Mouse (Mus musculus) limb, embryonic 13.5 days (tissue): ENCODE results near the gene Gm20388. TPM values are rescaled to one million over a fixed set of nuclear protein-coding genes. Genes with fewer than 3 reads are reported as not detected.

Experiments
- ATAC-seq: fragments of 200-750 bp; cut with Nextera tagmentation; 2 replicates; pipeline ENCODE4 v1.8.0; 2017; ENCODE audit warnings: low read depth, moderate number of reproducible peaks, moderate TSS enrichment; ENCODE audit not compliant: low FRiP score
- H3K27ac ChIP-seq: fragments of 300-500 bp; sonication (generic); 2 replicates; pipeline ENCODE4 v1.5.1; 2015; ENCODE audit warnings: inconsistent platforms, mild to moderate bottlenecking, moderate library complexity
- H3K27me3 ChIP-seq: fragments of 300-500 bp; sonication (generic); 2 replicates; pipeline ENCODE4 v1.6.1; 2015; ENCODE audit warnings: mild to moderate bottlenecking, inconsistent platforms
- H3K36me3 ChIP-seq: fragments of 300-500 bp; sonication (generic); 2 replicates; pipeline ENCODE4 v1.6.1; 2015; ENCODE audit warnings: inconsistent platforms, mild to moderate bottlenecking, moderate library complexity
- H3K4me1 ChIP-seq: fragments of 300-500 bp; sonication (generic); 2 replicates; pipeline ENCODE4 v1.6.1; 2015; ENCODE audit warnings: inconsistent platforms
- H3K4me2 ChIP-seq: fragments of 300-500 bp; sonication (generic); replicated peaks from 2 replicates; pipeline ENCODE4 v1.6.1; 2015; ENCODE audit warnings: inconsistent platforms, mild to moderate bottlenecking, moderate library complexity
- H3K4me3 ChIP-seq: fragments of 300-500 bp; sonication (generic); 2 replicates; pipeline ENCODE4 v1.5.1; 2015; ENCODE audit warnings: moderate library complexity, mild to moderate bottlenecking, inconsistent platforms
- H3K9ac ChIP-seq: fragments of 300-500 bp; sonication (generic); 2 replicates; pipeline ENCODE4 v1.6.1; 2015; ENCODE audit warnings: mild to moderate bottlenecking, inconsistent platforms
- H3K9me3 ChIP-seq: fragments of 300-500 bp; sonication (generic); 2 replicates; pipeline ENCODE4 v1.6.1; 2016; ENCODE audit warnings: inconsistent platforms
- WGBS: fragments of 180-500 bp; shearing (Covaris S2); methylation state at CpG from one replicate; pipeline ENCODE4 v1.1.7; 2015; 5-methylcytosine and 5-hydroxymethylcytosine counted together
- polyA plus RNA-seq: library from polyadenylated mRNA; unstranded; fragments of >200 nt; fragmentation: Nextera tagmentation; extraction: Ambion mirVana; gene quantifications from 2 replicates; pipeline ENCODE4 v1.2.1, GENCODE M21; 2015

The Gm20388 gene
- polyA plus RNA-seq, 1 experiment from 2014 or later = 7.1 TPM

DNA sequence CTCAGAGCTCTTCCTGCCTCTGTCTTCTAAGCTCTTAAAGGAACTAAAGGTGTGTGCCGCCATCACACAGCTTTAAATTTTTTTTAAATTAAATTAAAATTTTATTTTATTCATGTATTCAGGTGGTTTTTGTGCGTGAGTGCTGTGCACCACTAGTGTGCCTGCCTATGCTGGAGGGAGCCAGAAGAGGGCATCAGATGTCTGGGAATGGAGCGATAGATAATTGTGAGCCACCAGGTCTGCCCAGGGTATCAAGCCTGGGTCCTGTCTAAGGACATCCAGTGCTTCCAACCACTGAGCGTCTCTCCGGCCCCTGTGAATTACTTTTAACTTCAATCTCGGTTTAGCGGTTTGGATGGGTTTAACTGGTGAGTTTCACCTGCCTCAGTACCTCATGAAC is 3572.0 kb downstream of the Gm20388 start:
- H3K4me2 ChIP-seq = no peak overlapping the region
- H3K9me3 ChIP-seq = no peaks in the 10 kb centered on the region
- peaks cover 71% of the 10 kb centered on the region for H3K36me3 ChIP-seq
- peaks cover 11% of the 10 kb centered on the region for H3K4me1 ChIP-seq
- no peak overlapping the region for H3K9ac ChIP-seq
- H3K27me3 ChIP-seq = no peaks in the 10 kb centered on the region
- 88% methylated on average over 7 of the region's 7 CpGs for WGBS
- no peak overlapping the region for H3K27ac ChIP-seq
- no peak for ATAC-seq
- no peak overlapping the region for H3K4me3 ChIP-seq

DNA sequence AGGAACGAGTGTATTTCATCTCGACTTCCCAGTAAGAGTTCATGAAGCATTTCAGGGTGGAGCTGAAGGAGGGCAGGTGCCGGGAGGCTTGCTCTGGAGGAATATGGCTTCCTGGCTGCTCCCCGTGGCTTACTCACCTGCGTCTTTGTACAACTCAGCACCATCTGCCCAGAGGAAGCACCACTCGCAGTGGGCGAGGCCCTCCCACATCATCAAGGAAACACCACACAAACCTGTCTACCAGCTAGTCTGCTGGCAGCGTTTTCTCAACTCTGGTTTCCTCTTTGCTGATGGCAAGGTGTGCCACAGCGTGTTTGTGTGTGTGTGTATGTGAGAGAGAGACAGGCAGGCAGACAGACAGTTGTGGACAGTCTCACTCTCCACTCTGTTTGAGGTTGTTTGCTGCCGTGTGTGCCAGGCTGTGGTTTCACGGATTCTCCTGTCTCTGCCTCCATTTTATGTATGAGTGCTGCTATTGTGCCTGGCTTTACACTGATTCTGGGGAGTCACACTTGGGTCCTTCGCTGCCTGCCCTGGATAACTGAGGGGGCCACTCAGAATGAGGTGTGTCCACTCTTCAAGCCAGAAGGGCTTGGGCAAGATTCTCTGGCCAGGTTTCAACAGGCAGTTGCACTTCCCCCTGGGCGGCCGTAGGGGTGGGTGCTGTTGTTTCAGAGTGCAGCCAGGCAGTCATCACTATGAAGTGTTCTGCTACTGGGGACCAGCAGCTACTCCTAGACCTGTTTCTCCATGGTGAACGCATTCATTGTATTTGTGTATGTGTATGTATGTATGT is 3580.8 kb downstream of the Gm20388 start:
- WGBS = 89% methylated on average over 15 of the region's 15 CpGs
- H3K27me3 ChIP-seq = no peaks in the 10 kb centered on the region
- H3K4me2 ChIP-seq = no peak overlapping the region
- no peak for ATAC-seq
- H3K9me3 ChIP-seq = no peaks in the 10 kb centered on the region
- peaks cover 97% of the 10 kb centered on the region for H3K36me3 ChIP-seq
- H3K4me1 ChIP-seq = no peaks in the 10 kb centered on the region
- no peak overlapping the region for H3K4me3 ChIP-seq
- H3K9ac ChIP-seq = no peak overlapping the region
- H3K27ac ChIP-seq = no peak overlapping the region

DNA sequence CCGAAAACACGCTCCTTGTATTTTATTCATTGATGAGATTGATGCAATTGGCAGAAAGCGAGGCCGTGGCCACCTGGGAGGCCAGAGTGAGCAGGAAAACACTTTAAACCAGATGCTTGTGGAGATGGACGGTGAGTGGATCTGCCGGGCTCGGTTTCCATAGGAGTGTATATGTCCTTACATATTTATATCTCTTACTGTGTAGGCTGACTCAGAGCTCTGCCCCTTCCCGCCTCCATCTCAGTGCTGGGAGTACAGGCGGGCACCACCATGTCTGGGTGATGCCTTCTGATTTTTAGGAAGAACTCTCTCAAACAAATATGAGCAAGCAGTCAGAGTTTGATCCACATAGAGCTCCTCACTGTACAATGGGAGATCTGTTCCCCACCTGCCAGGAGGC is 3582.3 kb downstream of the Gm20388 start:
- Histone ChIP-seq H3K9ac (no peak overlapping the region), H3K27ac (no peak overlapping the region), H3K4me1 (no peaks in the 10 kb centered on the region), H3K36me3 (peaks cover 97% of the 10 kb centered on the region), H3K4me2 (no peak overlapping the region), H3K4me3 (no peak overlapping the region), H3K9me3 (no peaks in the 10 kb centered on the region), H3K27me3 (no peaks in the 10 kb centered on the region)
- ATAC-seq = no peak
- 95% methylated on average over 9 of the region's 9 CpGs for WGBS

DNA sequence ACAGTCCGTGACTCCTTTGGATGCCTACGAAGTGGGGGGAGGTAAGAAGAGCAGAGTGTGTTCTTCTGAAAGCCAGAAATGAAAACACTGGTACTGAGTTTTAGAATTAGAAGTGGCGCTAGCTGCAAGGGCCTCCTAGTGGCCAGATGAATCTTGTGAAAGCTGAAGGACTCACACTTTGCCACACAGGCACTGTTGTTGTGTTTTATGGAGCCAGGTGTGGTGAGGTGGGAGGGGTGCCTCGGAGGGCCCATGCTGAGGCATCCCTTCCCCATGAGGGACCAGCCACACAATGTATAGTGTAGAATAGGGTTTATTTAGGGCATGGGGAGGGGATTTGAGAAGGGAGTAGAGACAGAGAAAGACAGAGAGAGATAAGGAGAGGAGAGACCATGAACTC is 3587.1 kb downstream of the Gm20388 start:
- H3K27ac ChIP-seq = no peak overlapping the region
- no peaks in the 10 kb centered on the region for H3K27me3 ChIP-seq
- WGBS = 81% methylated on average over 4 of the region's 4 CpGs
- H3K4me2 ChIP-seq = no peak overlapping the region
- no peak overlapping the region for H3K4me3 ChIP-seq
- ATAC-seq = no peak
- H3K36me3 ChIP-seq = peaks cover 99% of the 10 kb centered on the region
- no peaks in the 10 kb centered on the region for H3K4me1 ChIP-seq
- no peak overlapping the region for H3K9ac ChIP-seq
- H3K9me3 ChIP-seq = no peaks in the 10 kb centered on the region

DNA sequence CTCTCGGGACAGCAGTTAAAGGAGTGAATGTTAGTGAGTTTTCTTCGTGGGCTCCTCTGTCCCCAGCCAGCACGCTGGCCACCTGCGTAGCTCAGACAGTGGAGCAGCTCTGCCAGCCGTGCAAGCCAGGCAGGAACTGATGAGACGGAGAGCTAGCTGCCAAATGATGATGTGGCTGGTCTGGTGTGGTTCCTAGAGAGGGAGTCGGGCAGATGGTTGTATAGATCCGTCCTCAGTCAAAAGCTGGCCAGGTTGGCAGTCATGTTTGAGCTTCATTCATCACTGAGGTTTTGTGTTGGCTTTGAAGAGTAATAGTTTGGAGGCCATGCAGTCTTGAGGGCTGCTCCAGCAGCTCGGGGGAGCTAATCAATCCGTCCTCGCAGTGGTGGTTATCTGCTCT is 3588.3 kb downstream of the Gm20388 start:
- Histone ChIP-seq H3K36me3 (peaks cover 99% of the 10 kb centered on the region), H3K27me3 (no peaks in the 10 kb centered on the region)
- 92% methylated on average over 11 of the region's 11 CpGs for WGBS

DNA sequence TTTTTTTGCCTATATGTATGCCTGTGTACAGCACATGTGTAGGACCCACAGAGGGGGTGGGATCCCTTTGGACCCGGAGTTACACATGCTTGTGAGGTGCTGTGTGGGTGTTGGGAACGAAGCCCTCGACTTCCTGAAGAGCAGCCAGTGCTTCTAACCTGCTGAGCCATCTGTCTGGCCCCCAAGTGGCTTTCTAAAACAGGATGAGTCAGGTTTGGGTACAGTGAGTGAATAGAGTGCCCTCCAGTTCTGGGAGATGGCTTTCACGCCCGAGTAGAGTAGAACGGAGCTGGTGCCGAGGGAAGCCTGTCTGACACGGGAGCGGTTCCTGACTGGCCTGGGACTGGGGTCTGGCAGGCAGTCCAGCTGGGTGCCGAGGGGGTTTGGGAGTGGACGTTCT is 3588.9 kb downstream of the Gm20388 start:
- Histone ChIP-seq H3K4me1 (no peaks in the 10 kb centered on the region), H3K27me3 (no peaks in the 10 kb centered on the region), H3K36me3 (peaks cover 99% of the 10 kb centered on the region), H3K27ac (no peak overlapping the region), H3K4me3 (no peak overlapping the region), H3K9ac (no peak overlapping the region), H3K4me2 (no peak overlapping the region), H3K9me3 (no peaks in the 10 kb centered on the region; the same call in 1 of the 2 replicates)
- 94% methylated on average over 11 of the region's 11 CpGs for WGBS
- ATAC-seq = no peak

More for the DNA sequence above, 3588.3 kb downstream of the Gm20388 start:
- Histone ChIP-seq H3K27ac (no peak overlapping the region), H3K9ac (no peak overlapping the region), H3K4me1 (no peaks in the 10 kb centered on the region), H3K4me3 (no peak overlapping the region), H3K4me2 (no peak overlapping the region), H3K9me3 (no peaks in the 10 kb centered on the region; the same call in 1 of the 2 replicates)
- no peak for ATAC-seq

DNA sequence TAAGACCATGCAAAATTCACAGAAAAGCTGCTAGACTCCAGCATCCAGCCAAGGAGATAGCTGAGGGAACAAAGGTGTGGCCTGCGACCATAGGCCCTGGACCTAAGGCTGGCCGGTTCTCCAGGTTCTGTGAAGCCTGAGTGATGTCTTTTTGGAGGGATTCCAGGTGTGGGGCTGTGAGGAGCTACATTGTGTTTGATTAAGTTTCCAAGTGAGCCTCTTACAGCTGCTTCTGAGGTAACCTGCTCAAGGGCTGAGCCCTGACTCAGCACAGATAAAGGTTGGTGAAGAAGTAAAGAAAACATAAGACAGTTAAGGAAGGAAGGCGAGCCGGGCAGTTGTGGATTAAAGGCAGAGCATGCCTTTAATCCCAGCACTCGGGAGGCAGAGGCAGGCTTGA is 3591.6 kb downstream of the Gm20388 start:
- no peaks in the 10 kb centered on the region; the same call in 1 of the 2 replicates for H3K9me3 ChIP-seq
- no peak overlapping the region for H3K4me3 ChIP-seq
- ATAC-seq = no peak
- WGBS = 95% methylated on average over 5 of the region's 5 CpGs
- no peaks in the 10 kb centered on the region for H3K27me3 ChIP-seq
- H3K4me2 ChIP-seq = no peak overlapping the region
- no peak overlapping the region for H3K27ac ChIP-seq
- peaks cover 99% of the 10 kb centered on the region for H3K36me3 ChIP-seq
- H3K9ac ChIP-seq = no peak overlapping the region
- no peaks in the 10 kb centered on the region for H3K4me1 ChIP-seq

DNA sequence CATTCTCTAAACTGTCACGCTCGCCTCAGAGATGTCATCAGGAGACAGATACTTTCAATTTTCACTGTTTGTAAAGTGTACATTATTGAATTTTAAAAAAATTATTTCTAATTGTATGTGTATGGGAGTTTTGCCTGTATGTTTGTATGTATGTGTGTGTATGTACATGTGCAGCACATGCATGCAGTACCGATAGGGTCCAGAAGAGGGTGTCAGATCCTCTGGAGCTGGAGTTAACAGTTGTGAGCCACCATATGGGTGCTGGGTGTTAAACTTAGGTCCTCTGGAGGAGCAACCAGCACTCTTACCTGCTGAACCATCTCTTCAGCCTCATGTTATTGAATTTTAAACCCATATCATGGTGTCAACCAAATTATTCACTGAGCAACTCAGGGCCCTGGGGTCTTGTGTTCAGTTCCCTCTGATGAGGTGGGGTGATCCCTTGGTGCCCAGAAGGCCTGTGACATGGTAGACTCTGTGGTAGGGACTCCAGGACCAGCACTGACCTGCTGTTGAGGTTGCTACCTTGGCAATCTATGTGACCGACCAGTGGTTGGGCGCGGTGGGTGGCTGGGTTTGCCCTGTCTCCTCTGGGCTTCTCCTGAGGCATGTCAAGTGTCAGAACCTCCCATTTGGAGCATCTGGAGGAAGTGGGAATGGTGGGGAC is 3593.3 kb downstream of the Gm20388 start:
- Histone ChIP-seq H3K9ac (no peak overlapping the region), H3K4me2 (no peak overlapping the region), H3K27ac (no peak overlapping the region), H3K4me3 (no peak overlapping the region), H3K4me1 (no peaks in the 10 kb centered on the region), H3K9me3 (no peaks in the 10 kb centered on the region; the same call in 1 of the 2 replicates), H3K27me3 (no peaks in the 10 kb centered on the region), H3K36me3 (peaks cover 100% of the 10 kb centered on the region)
- WGBS = over 99% methylated on average over 6 of the region's 6 CpGs
- no peak for ATAC-seq

DNA sequence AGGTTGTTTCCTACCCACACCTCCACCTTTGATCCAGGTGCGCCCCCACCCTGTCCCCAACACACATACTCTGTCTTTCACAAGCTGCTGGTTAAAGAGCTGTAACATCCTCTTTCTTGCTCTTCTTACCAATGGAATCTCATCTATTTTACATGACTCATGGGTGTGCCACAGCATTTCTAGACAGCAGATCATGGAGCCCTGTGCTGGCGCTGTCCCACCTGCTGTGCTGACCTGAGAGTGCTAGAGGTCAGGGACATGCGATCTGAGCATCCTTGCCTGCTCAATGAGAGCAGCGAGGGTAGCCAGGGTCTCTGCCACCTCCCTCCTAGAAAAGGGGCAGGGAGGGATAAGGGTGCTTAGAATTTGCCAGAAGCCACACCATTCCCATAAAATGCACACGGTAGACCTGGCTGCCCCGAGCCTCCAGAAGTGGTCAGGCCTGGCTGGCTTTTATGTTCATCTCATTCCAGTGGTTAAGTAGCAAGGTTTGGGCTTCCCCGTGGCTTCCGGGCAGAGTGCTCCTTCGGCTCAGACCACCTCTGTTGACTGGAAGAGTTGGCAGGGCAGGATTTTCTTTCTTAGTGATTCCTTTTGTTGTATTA is 3594.1 kb downstream of the Gm20388 start:
- peaks cover 100% of the 10 kb centered on the region for H3K36me3 ChIP-seq
- no peak for ATAC-seq
- no peaks in the 10 kb centered on the region for H3K4me1 ChIP-seq
- no peak overlapping the region for H3K9ac ChIP-seq
- H3K4me3 ChIP-seq = no peak overlapping the region
- H3K9me3 ChIP-seq = no peaks in the 10 kb centered on the region; the same call in 1 of the 2 replicates
- WGBS = 88% methylated on average over 9 of the region's 9 CpGs
- no peak overlapping the region for H3K4me2 ChIP-seq
- no peak overlapping the region for H3K27ac ChIP-seq
- no peaks in the 10 kb centered on the region for H3K27me3 ChIP-seq

DNA sequence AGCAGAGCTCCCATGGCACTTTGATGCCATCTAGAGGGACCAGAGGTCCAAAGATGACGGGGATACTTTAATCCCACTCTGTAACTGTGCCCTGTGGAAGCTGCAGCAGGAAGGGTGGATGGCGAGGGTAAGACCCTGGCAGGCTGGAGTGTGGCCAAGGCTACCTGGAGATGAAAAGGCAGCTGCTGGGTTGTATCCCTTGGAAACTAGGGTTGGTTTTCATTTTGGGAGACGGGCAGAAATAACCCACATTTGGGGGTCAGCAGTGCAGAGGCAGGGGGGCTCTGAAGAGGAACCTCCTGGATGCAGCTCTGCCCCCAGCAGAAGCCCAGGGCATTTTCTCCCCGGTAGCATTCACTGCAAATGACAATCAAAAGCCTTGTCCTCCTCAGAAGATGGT is 3594.6 kb downstream of the Gm20388 start:
- no peak overlapping the region for H3K4me2 ChIP-seq
- no peaks in the 10 kb centered on the region for H3K27me3 ChIP-seq
- no peaks in the 10 kb centered on the region for H3K4me1 ChIP-seq
- H3K9me3 ChIP-seq = no peaks in the 10 kb centered on the region; the same call in 1 of the 2 replicates
- no peak overlapping the region for H3K4me3 ChIP-seq
- ATAC-seq = no peak
- H3K36me3 ChIP-seq = peaks cover 99% of the 10 kb centered on the region
- no peak overlapping the region for H3K9ac ChIP-seq
- no peak overlapping the region for H3K27ac ChIP-seq
- WGBS = 81% methylated on average over 4 of the region's 4 CpGs

DNA sequence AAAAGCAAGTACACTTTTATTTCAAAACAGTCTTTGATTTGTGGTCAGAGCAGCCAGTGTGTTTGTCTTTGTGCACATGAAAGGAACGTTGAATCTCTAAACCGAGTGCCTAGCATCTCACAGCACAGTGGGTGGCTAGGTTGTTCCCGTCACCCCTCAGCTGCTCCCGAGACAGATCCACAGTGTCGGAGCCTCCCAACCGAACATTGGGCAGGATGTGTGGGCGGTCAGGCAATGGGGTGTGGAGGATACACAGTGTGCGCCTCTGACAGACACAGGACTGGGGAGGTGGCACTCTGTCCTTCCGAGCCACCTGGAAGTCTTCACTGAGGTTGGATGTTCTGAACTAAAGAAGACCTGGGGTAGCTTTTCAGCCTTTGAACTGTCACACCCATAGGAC is 3595.1 kb downstream of the Gm20388 start:
- no peak for ATAC-seq
- H3K4me2 ChIP-seq = no peak overlapping the region
- WGBS = 90% methylated on average over 9 of the region's 9 CpGs
- no peaks in the 10 kb centered on the region for H3K27me3 ChIP-seq
- H3K27ac ChIP-seq = no peak overlapping the region
- no peak overlapping the region for H3K9ac ChIP-seq
- no peaks in the 10 kb centered on the region; the same call in 1 of the 2 replicates for H3K9me3 ChIP-seq
- no peaks in the 10 kb centered on the region for H3K4me1 ChIP-seq
- H3K4me3 ChIP-seq = no peak overlapping the region
- H3K36me3 ChIP-seq = peaks cover 94% of the 10 kb centered on the region

DNA sequence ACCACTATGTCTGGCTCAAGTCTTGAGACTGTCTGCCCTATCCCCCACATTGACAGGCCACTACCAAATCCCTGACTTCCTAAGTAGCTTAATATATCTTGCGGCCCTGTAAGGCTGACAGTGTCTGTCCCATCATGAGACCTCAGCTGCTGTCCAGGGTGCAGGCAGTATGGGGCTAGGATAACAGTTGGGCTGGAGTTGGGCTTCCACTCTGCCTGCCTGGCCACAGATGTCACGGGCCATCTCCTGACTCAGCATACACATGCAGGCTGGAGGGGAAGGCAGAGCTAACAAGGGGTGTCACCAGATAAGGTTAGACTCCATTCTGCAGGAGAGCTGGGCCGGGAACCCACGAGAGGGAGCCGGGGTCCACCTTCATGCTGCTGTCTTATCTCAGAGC is 3596.5 kb downstream of the Gm20388 start:
- H3K4me1 ChIP-seq = no peaks in the 10 kb centered on the region
- H3K4me3 ChIP-seq = no peak overlapping the region
- no peaks in the 10 kb centered on the region for H3K27me3 ChIP-seq
- no peak overlapping the region for H3K4me2 ChIP-seq
- no peak overlapping the region for H3K9ac ChIP-seq
- H3K27ac ChIP-seq = no peak overlapping the region
- peaks cover 80% of the 10 kb centered on the region for H3K36me3 ChIP-seq
- no peaks in the 10 kb centered on the region; the same call in 1 of the 2 replicates for H3K9me3 ChIP-seq
- ATAC-seq = no peak
- 94% methylated on average over 5 of the region's 5 CpGs for WGBS
